Mouse (Mus musculus) kidney, adult 2 months (tissue): ENCODE data around the gene Upk3b.

Source experiments
- CTCF ChIP-seq: fragments of 200-500 bp; conservative IDR thresholded peaks from 2 replicates; pipeline ENCODE4 v1.5.1; 2011; ENCODE audit warnings: low read depth, mild to moderate bottlenecking, control low read depth, low read length, moderate library complexity, mixed read lengths; ENCODE audit not compliant: insufficient read depth, insufficient read length
- POLR2A ChIP-seq: fragments of 200-500 bp; IDR thresholded peaks from one replicate; pipeline ENCODE4 v1.6.1; 2011; ENCODE audit warnings: low read depth, low read length, control low read depth

- TF ChIP-seq POLR2A (no peak), CTCF (no peak)
Measured at GRCm38 (mm10) chr5:136040210-136040609, 1.9 kb downstream of the Upk3b start.
